Mouse (Mus musculus): ENCODE measurements at regions not wholly inside any gene's neighbourhood (a gene's known extent, or its start where the extent isn't known, plus 50 kb on each side); places are given as distances from the start of the nearest gene placed in this dataset.
A peak's percentile ranks its signal among the peaks of the same experiment; 100 is the strongest.

- peak in 1 of 2 experiments; percentile 32 for DNase-seq
Observed at GRCm38 (mm10) chr11:44229996-44230395, 169.9 kb upstream of the Il12b start.

GRCm38 (mm10) chr11:44235456-44235855 lies 164.4 kb upstream of the Il12b start:
- DNase-seq = no peak

DNA sequence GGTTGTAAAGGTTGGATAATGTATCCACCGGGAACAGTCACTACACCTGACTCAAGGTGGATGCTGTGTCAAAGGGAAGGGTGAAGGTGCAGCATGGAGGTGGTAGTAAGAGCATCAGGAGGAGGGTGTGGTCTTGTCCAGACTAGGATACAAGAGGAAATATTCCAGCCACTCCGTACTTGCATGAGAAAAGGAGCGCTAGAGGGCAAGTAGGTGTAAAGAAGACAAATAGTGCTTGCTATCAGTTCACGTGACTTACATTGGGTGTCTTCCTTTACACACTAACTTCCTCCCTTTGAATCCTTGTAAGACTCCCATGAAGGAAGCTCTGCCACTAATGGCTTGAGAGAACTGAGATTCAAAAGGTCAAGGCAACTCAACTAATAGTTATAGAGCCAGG lies 161.8 kb upstream of the Il12b start:
- no peak for DNase-seq

DNA sequence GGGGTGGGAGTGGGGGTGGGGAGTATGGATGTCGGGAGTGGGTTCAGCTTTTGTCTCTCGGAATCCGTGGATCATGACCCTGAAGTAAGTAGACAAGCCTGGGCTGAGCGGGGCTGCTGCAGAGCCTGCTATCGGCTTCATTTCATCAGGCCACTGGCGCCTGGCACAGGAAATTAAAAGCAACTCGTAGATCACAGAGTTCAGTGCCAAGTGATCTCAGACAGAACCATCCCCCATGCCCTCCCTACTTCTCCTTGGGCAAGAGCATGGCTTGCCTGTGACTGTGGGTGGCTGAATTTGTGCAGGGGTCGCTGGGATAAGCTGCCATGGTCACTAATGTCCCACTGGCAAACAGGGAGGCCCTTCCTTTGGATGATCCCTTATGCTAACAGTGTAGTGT lies 161.3 kb upstream of the Il12b start:
- peak; percentile 53 to 66 for DNase-seq

DNA sequence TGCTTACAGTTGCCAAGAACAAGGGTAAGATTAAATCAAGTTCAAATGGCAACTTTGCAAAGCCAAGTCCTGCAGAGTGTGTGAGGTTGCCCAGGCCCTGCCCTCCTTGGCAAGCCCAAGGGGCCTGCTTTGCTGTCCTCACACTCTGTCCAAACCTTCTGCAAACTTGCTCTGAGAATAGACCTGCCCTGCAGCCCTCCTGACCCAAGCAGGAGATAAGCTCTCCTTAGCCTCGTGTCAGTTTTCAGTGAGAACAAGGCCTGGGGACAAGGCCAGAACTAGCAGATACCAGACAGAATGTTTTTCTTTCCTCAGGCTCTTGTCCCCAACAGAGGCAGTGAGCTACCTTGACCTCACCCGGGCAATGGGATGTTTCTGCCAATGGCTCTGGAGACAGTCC lies 156.7 kb upstream of the Il12b start:
- DNase-seq = peak; percentile 60 to 88

- DNase-seq = no peak
Observed at GRCm38 (mm10) chr11:44251821-44252220, 148.0 kb upstream of the Il12b start.

GRCm38 (mm10) chr11:44260376-44261111 lies 139.3 kb upstream of the Il12b start:
- no peak for DNase-seq

DNA sequence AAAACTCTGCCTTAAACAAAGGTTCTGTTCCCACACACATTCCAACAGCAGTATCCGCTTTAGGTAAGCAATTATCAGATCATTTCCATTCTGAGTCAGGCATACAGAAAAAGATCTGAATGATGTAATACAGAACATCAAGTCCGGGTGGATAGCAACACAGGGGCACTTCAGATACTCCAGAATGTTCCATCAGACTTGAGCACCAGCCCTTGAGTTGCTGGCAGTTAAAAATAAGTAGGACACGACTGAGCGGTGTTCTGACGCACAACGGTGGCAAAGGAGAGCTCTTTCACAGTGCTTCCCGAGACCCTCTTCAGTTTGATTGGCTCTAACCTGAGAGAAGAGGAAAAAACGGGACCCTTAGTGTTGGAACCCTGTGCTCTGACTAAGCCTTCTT lies 138.2 kb upstream of the Il12b start:
- peak in 1 of 2 experiments; percentile 15 for DNase-seq

DNA sequence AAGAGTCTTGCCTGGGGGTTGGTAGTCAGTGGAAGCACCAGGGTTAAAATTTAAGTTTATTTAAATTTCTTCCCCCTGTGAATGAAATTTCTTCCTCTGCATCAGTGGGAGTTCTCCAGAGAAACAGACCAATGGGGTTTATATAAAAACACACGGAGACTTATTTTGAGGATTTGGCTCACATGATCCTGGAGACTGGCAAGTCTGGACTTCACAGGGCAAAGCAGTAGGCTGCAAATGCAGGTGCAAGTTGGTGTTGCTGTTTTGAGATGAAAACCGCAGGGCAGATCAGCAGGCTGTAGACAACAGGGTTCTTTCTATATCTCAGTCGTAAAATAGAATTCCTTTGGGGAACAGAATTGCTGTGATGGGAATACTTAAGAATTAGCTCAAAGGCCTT lies 137.3 kb upstream of the Il12b start:
- DNase-seq = no peak

- no peak for DNase-seq
Observed at GRCm38 (mm10) chr11:44272268-44272667, 127.6 kb upstream of the Il12b start.

- DNase-seq = no peak
Observed at GRCm38 (mm10) chr11:44278521-44279208, 121.2 kb upstream of the Il12b start.

GRCm38 (mm10) chr11:44285961-44286360 lies 113.9 kb upstream of the Il12b start:
- DNase-seq = no peak

- no peak for DNase-seq
Observed at GRCm38 (mm10) chr11:44288825-44289224, 111.0 kb upstream of the Il12b start.

- no peak for DNase-seq
Observed at GRCm38 (mm10) chr11:44303786-44304185, 96.1 kb upstream of the Il12b start.

DNA sequence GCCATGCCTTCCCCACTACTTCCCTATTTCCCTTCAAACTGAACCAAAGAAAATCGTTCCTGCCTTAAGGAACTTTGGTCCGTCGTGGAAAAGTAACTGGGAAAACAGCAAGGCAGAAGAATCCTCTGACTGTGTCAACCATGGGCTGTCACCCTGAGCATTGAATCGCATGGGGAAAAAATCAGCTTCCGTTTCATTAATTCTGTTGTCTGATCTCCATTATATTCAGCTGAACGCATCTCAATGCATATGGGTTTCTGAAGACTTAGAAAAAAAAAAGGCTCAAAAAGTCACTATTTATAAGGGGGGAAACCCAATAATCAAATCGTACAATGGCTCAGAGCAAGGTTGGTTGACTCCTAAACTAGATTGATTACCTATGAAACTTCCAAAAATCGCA lies 83.8 kb upstream of the Il12b start:
- DNase-seq = no peak

- DNase-seq = no peak
Observed at GRCm38 (mm10) chr11:44319136-44319535, 80.7 kb upstream of the Il12b start.

GRCm38 (mm10) chr11:44323314-44323713 lies 76.5 kb upstream of the Il12b start:
- DNase-seq = peak; percentile 75 to 86

- no peak for DNase-seq
Observed at GRCm38 (mm10) chr11:44325066-44325465, 74.8 kb upstream of the Il12b start.

GRCm38 (mm10) chr11:44325525-44325924 lies 74.3 kb upstream of the Il12b start:
- DNase-seq = no peak

GRCm38 (mm10) chr11:44329503-44329902 lies 70.4 kb upstream of the Il12b start:
- DNase-seq = no peak

- no peak for DNase-seq
Observed at GRCm38 (mm10) chr11:44330438-44330837, 69.4 kb upstream of the Il12b start.

DNA sequence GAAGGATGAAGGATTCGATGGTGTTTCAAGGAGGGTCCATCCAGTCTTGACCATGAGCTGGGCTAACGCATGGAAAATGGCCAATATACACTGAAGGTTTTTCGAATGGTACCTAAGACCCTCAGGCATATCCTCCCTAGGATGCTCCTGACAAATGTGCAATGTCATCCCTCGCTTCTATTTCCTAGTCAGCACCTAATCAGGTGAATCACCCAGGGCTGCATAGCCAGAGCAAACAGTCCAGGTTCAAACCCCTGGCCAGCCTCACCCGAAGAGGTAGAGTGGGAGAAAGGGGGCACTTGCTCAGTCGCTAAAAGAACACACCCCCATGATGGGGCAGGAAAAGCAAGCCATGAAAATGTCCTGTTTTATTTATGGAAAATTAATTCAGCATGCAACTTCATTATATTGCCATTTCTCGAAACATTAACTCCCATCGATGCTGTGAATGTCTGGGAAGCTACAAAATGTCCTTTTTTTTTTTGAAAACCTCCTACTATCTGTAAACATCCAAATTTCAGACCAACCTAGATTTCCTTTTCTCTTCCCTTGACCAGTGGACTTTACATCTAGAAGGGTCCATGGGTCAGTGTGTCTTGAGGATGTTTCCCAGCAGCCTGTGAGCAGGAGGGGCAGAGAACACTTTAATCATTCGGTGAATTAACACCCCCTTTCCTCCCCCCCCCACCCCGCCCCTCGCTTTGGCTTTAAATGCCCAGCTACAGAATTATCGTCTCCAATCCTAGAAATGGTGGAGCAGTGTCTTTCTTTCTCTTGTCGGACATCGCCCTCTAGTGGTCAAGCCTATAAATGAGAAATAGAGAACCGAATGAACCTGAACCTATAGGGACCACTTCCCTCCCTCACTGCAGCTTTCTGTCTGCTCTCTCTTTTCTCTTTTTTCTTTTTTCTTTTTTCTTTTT lies 68.8 kb upstream of the Il12b start:
- DNase-seq = peak; percentile 49 to 83

GRCm38 (mm10) chr11:44331774-44332129 lies 68.1 kb upstream of the Il12b start:
- DNase-seq = no peak
